Mouse (Mus musculus) lung, embryonic 14.5 days (tissue): ENCODE results near the gene Cyb5r1. TPM values are rescaled to one million over a fixed set of nuclear protein-coding genes. Genes with fewer than 3 reads are reported as not detected.
"Not testable (repeated sequence)": the region's sequence is repeated elsewhere in the genome, so short reads cannot be mapped to it uniquely, and the experiment has no call there.

ENCODE experiments used
- ATAC-seq: fragments of 200-750 bp; cut with Nextera tagmentation; 2 replicates; pipeline ENCODE4 v1.8.0; 2017; ENCODE audit warnings: mild to moderate bottlenecking, moderate TSS enrichment, moderate library complexity; ENCODE audit not compliant: insufficient read depth
- DNase-seq: peaks from one replicate; pipeline ENCODE4 v3.0.0-alpha.2; 2015
- H3K27ac ChIP-seq: fragments of 300-500 bp; sonication (generic); 2 replicates; pipeline ENCODE4 v1.5.1; 2014; ENCODE audit warnings: low read depth, mild to moderate bottlenecking, moderate library complexity
- H3K27me3 ChIP-seq: fragments of 300-500 bp; sonication (generic); 2 replicates; pipeline ENCODE4 v1.6.1; 2014; ENCODE audit warnings: low read length, control low read depth; ENCODE audit not compliant: insufficient read depth
- H3K36me3 ChIP-seq: fragments of 300-500 bp; sonication (generic); 2 replicates; pipeline ENCODE4 v1.6.1; 2014; ENCODE audit warnings: control low read depth; ENCODE audit not compliant: insufficient read depth
- H3K4me1 ChIP-seq: fragments of 300-500 bp; sonication (generic); 2 replicates; pipeline ENCODE4 v1.6.1; 2014; ENCODE audit warnings: antibody characterized with exemption, control low read depth; ENCODE audit not compliant: insufficient read depth
- H3K4me2 ChIP-seq: fragments of 300-500 bp; sonication (generic); 2 replicates; pipeline ENCODE4 v1.6.1; 2014; ENCODE audit warnings: mild to moderate bottlenecking
- H3K4me3 ChIP-seq: fragments of 300-500 bp; sonication (generic); 2 replicates; pipeline ENCODE4 v1.5.1; 2014; ENCODE audit warnings: low read depth, low read length
- H3K9ac ChIP-seq: fragments of 300-500 bp; sonication (generic); 2 replicates; pipeline ENCODE4 v1.6.1; 2014
- H3K9me3 ChIP-seq: fragments of 300-500 bp; sonication (generic); 2 replicates; pipeline ENCODE4 v1.6.1; 2016; ENCODE audit warnings: low read depth, low read length, control low read depth
- CTCF ChIP-seq: IDR thresholded peaks from 2 replicates; pipeline ENCODE4 v1.5.1; 2016; ENCODE audit warnings: antibody characterized with exemption, low read depth
- WGBS: fragments of 180-500 bp; shearing (Covaris S2); extraction: QIAGEN DNeasy Blood & Tissue Kit; methylation state at CpG from one replicate; pipeline ENCODE4 v1.1.7; 2014; 5-methylcytosine and 5-hydroxymethylcytosine counted together
- polyA plus RNA-seq: library from polyadenylated mRNA; unstranded; fragments of >200 nt; fragmentation: Nextera tagmentation; extraction: Ambion mirVana; gene quantifications from 2 replicates; pipeline ENCODE4 v1.2.1, GENCODE M21; 2014

Cyb5r1 gene
- polyA plus RNA-seq, 1 experiment from 2014 or later = 37.8 TPM

DNA sequence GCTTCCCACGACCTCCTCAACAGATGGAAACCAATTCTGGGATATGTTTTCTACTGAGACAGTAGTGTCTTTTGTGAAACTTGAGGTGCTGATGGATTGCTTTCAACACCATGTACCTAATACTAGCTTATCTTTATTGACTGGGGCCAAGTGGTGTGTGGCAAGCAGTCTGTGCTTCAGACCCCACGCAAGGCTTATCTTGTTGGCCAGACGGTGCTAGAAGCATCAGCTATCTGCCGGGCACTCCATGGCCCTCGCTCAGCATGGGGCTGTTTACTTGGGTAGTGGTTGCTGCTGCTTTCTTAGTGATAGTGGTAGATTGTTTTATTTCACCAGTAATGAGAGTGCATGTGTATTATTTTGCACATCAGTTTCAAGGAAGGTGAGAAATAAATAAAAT, 20.9 kb downstream of the Cyb5r1 start:
- no peaks in the 10 kb centered on the region for H3K4me1 ChIP-seq
- H3K9ac ChIP-seq = no peak overlapping the region
- no peak overlapping the region for H3K4me3 ChIP-seq
- H3K27ac ChIP-seq = no peak overlapping the region
- no peaks in the 10 kb centered on the region for H3K27me3 ChIP-seq
- H3K9me3 ChIP-seq = no peaks in the 10 kb centered on the region
- H3K36me3 ChIP-seq = peaks cover 84% of the 10 kb centered on the region
- H3K4me2 ChIP-seq = no peak overlapping the region
- no peak for ATAC-seq
- 54% methylated on average over 5 of the region's 5 CpGs for WGBS
- TF ChIP-seq CTCF = no peak
- no peak for DNase-seq

DNA sequence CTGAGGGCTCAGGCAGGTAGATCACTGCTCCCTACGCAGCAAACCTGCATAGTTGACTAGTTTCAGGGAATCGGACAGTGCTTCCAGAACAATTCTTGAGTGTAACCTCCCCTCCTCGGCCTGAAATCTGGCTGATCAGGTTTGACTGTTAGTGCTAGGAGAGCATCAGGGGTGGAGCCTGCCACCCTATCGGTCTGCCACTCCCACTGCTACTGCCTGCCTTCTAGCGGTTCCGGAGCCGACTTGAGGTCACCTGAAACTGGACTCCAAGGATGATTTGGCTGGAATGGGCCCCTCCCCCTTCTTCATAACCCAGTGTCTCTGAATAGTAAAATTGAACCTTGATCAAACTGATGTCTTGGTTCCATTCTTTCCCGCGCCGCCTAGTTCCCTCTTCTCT, 27.6 kb downstream of the Cyb5r1 start:
- TF ChIP-seq CTCF = no peak
- H3K4me1 ChIP-seq = no peaks in the 10 kb centered on the region
- H3K36me3 ChIP-seq = peaks cover 58% of the 10 kb centered on the region
- H3K4me2 ChIP-seq = no peak overlapping the region
- no peaks in the 10 kb centered on the region for H3K27me3 ChIP-seq
- no peak overlapping the region for H3K9ac ChIP-seq
- no peaks in the 10 kb centered on the region for H3K9me3 ChIP-seq
- no peak overlapping the region for H3K27ac ChIP-seq
- ATAC-seq = no peak
- H3K4me3 ChIP-seq = no peak overlapping the region
- DNase-seq = no peak
- 76% methylated on average over 10 of the region's 10 CpGs for WGBS

DNA sequence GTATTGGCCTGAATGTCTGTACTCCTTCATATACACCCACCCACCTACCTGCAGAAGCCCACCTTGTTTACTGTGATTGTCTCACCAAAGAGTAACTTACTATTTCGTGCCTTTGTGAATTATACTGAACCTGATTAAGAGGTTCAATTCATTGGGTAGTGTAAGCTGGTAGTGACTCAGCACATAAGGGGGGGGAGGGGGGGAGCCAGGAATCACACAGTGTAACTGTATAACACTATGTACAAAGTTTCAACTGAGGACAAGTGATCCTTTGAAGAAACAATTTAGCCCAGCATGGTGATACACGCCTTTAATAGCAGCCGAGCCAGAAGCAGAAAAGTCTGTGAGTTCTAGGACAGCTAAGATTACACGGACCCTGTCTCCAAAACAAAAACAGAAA, 28.1 kb downstream of the Cyb5r1 start:
- ATAC-seq (no peak), DNase-seq (no peak)
- no peak for TF ChIP-seq CTCF
- no peak overlapping the region for H3K4me2 ChIP-seq
- no peak overlapping the region for H3K27ac ChIP-seq
- H3K9me3 ChIP-seq = no peaks in the 10 kb centered on the region
- no peaks in the 10 kb centered on the region for H3K27me3 ChIP-seq
- H3K9ac ChIP-seq = no peak overlapping the region
- WGBS = 86% methylated on average over 4 of the region's 4 CpGs
- no peak overlapping the region for H3K4me3 ChIP-seq
- H3K4me1 ChIP-seq = no peaks in the 10 kb centered on the region
- peaks cover 53% of the 10 kb centered on the region for H3K36me3 ChIP-seq

DNA sequence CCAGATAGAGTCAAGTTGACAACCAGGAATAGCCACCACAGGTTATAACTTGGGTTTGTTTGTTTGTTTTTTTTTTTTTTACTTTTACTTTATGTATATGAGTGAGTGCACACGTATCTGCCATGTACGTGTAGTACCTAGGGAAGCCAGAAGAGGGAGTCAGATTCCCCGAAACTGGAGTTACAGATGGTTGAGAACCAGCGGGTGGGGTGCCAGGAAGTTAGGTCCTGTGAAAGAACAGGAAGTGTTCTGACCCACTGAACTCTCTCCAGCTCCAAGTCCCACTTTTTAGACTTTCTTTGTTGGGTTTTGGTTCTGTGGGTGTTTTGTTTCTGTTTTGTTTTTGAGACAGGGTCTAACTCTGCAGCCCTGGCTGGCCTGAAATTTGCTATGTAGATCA, 30.1 kb downstream of the Cyb5r1 start:
- no peaks in the 10 kb centered on the region for H3K9me3 ChIP-seq
- H3K27me3 ChIP-seq = no peaks in the 10 kb centered on the region
- no peaks in the 10 kb centered on the region for H3K4me1 ChIP-seq
- H3K4me3 ChIP-seq = no peak overlapping the region
- DNase-seq = peak; percentile 68
- no peak overlapping the region for H3K9ac ChIP-seq
- ATAC-seq = no peak
- TF ChIP-seq CTCF = peak; percentile 43
- no peak overlapping the region for H3K27ac ChIP-seq
- H3K36me3 ChIP-seq = peaks cover 34% of the 10 kb centered on the region
- WGBS = 32% methylated on average over 4 of the region's 4 CpGs
- no peak overlapping the region for H3K4me2 ChIP-seq

DNA sequence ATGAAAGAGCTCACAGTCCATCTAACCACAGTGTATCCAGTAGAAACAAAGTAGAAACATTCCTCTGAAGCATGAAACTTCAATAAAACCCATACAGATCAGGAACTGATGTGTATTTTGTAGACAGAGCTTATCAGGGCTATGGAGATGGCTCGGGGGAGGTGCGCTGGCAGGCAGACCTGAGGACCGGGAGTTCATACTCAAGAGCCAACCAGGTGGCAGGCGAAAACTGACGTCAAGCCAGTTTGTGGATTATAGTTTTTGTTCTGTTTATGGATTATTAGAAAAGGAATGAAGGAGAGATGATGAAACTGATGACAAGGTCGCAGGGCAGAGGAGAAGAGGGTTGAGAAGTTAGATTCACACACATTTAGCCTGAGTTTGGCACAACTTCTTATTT, 35.1 kb downstream of the Cyb5r1 start:
- TF ChIP-seq CTCF = no peak
- 81% methylated on average over 6 of the region's 6 CpGs for WGBS
- no peaks in the 10 kb centered on the region for H3K36me3 ChIP-seq
- ATAC-seq (no peak), DNase-seq (no peak)
- H3K4me2 ChIP-seq = no peak overlapping the region
- no peak overlapping the region for H3K4me3 ChIP-seq
- H3K4me1 ChIP-seq = no peaks in the 10 kb centered on the region
- no peaks in the 10 kb centered on the region for H3K9me3 ChIP-seq
- H3K27ac ChIP-seq = no peak overlapping the region
- H3K9ac ChIP-seq = no peak overlapping the region
- H3K27me3 ChIP-seq = no peaks in the 10 kb centered on the region

DNA sequence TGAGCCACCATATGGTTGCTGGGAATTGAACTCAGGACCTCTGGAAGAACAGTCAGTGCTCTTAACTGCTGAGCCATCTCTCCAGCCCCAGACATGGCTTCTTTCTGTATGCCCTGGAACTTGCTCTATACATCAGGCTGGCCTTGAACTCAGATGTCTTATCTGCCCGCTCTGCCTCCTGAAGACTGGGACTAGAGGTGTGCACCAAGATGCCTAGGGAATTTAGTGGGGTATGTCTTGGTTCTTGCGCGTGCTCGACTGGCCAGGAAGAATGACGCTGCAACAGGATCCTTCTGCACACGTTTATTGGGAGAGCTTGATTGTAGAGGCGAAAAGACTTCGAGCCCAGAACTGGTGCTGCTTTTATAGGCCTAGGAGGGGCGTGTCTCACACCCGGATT, 36.4 kb downstream of the Cyb5r1 start:
- not testable (repeated sequence) for H3K27ac ChIP-seq, H3K27me3 ChIP-seq, H3K36me3 ChIP-seq, H3K9me3 ChIP-seq, H3K4me1 ChIP-seq, H3K4me2 ChIP-seq, H3K4me3 ChIP-seq, DNase-seq, ATAC-seq, H3K9ac ChIP-seq
- 94% methylated on average over 6 of the region's 10 CpGs for WGBS

DNA sequence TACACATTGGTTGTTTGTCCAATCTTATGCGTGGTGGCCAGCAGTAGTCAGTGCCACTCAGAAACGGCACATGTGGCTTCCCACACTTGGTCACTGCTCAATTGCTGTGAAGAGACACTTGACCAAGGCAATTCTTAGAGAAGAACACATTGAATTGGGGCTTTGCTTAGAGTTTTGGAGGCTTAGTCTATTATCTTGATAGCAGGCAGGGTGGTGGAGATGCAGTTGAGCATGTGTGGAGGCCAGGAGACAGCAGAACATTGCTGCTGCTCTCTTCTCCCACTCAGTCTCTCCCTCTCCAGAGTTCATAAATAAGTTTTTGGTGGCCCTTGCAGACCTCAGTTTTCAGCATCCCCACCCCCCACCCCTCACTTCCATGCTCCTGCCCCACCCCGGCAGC, 37.0 kb downstream of the Cyb5r1 start:
- DNase-seq = no peak
- Histone ChIP-seq H3K4me2 (no peak overlapping the region), H3K27ac (no peak overlapping the region), H3K9ac (no peak overlapping the region), H3K9me3 (no peaks in the 10 kb centered on the region), H3K27me3 (no peaks in the 10 kb centered on the region), H3K4me3 (no peak overlapping the region), H3K36me3 (no peaks in the 10 kb centered on the region), H3K4me1 (no peaks in the 10 kb centered on the region)
- TF ChIP-seq CTCF = no peak
- no peak for ATAC-seq
- WGBS = 93% methylated on average over 3 of the region's 3 CpGs

DNA sequence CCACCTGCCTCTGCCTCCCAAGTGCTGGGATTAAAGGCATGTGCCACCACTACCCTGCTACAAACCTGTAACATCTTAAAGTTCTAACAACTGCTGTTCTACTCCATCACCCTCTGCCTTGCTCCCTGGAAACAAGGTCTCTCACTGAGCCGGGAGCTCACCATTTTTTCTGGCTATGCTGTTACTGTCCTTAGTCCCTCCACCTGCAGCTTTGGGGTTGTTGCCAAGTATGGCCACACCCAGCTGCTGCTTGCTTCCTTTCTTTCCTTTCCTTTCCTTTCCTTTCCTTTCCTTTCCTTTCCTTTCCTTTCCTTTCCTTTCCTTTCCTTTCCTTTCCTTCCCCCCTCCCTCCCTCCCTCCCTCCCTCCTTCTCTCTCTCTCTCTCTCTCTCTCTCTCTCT, 37.9 kb downstream of the Cyb5r1 start:
- H3K27ac ChIP-seq, H3K4me1 ChIP-seq, ATAC-seq, H3K4me2 ChIP-seq, H3K9me3 ChIP-seq, H3K9ac ChIP-seq, H3K27me3 ChIP-seq, DNase-seq, H3K4me3 ChIP-seq, H3K36me3 ChIP-seq: not testable (repeated sequence)
- WGBS = 70% methylated on average over 1 of the region's 1 CpGs
